Mouse (Mus musculus) megakaryocyte, adult 5-6 weeks (primary cell): ENCODE measurements around the gene AI481877. TPM values are rescaled to one million over a fixed set of nuclear protein-coding genes. Genes with fewer than 3 reads are reported as not detected.

ENCODE experiments used
- total RNA-seq, 2 experiments: library from RNA; stranded (forward) in 1 of 2; stranded (reverse) in 1 of 2; fragments of 153-499, 151-499 nt in 1 of 2; fragments of 221-1000, 200-1000 nt in 1 of 2; gene quantifications; 2 replicates each; pipeline versions ENCODE4 v1.2.3 to v1.2.4; 2015 to 2017

AI481877 gene
- total RNA-seq, 2 experiments from 2014 or later, result not detected

Other genes with a start within 250 kb of the AI481877 start
- gene Ecpas, start 226.2 kb downstream of the AI481877 start, total RNA-seq (2015), result 48.3 and 76.1 TPM in 2 replicates
- 42.4 and 43.3 TPM in 2 replicates for gene Ecpas, start 226.2 kb downstream of the AI481877 start, total RNA-seq (2017)
- not detected in 2 replicates for gene Zkscan16, start 195.4 kb downstream of the AI481877 start, total RNA-seq (2015)
- not detected in 2 replicates for gene Zkscan16, start 195.4 kb downstream of the AI481877 start, total RNA-seq (2017)
- gene Ptgr1, start 151.9 kb downstream of the AI481877 start, total RNA-seq (2015), result 33.1 and 36.4 TPM in 2 replicates
- 25.7 and 29.0 TPM in 2 replicates for gene Ptgr1, start 151.9 kb downstream of the AI481877 start, total RNA-seq (2017)
- gene Dnajc25, start 143.9 kb downstream of the AI481877 start, total RNA-seq (2015), result 11.2 and 11.8 TPM in 2 replicates
- gene Dnajc25, start 143.9 kb downstream of the AI481877 start, total RNA-seq (2017), result 13.0 and 14.6 TPM in 2 replicates
- not detected in 2 replicates for gene Gm20503, start 135.8 kb downstream of the AI481877 start, total RNA-seq (2015)
- not detected in 2 replicates for gene Gm20503, start 135.8 kb downstream of the AI481877 start, total RNA-seq (2017)
- gene Gng10, start 103.9 kb downstream of the AI481877 start, total RNA-seq (2015), result 266 and 325 TPM in 2 replicates
- gene Gng10, start 103.9 kb downstream of the AI481877 start, total RNA-seq (2017), result 179 and 182 TPM in 2 replicates
- gene Ugcg, start 50.3 kb upstream of the AI481877 start, total RNA-seq (2015), result 47.6 and 53.4 TPM in 2 replicates
- gene Ugcg, start 50.3 kb upstream of the AI481877 start, total RNA-seq (2017), result 28.9 and 32.8 TPM in 2 replicates